Mouse (Mus musculus): ENCODE data around the gene Upp1.
A peak's percentile ranks its signal among the peaks of the same experiment; 100 is the strongest.

- peak; percentile 76 for TF ChIP-seq CTCF (conservative IDR thresholded peaks at IDR 0.05; ENCODE audit: low read length)
- no peak for TF ChIP-seq POU5F1 (IDR thresholded peaks at IDR 0.05; ENCODE audit: borderline replicate concordance, low read length)
These were observed 17.8 kb downstream of the Upp1 start for GRCm38 (mm10) chr11:9135589-9136246.
